Mouse (Mus musculus) heart, embryonic 14.5 days (tissue): Measurements from ENCODE around the gene 4931409K22Rik. TPM values are rescaled to one million over a fixed set of nuclear protein-coding genes. Genes with fewer than 3 reads are reported as not detected.

Source experiments
- ATAC-seq: fragments of 200-750 bp; cut with Nextera tagmentation; 2 replicates; pipeline ENCODE4 v1.8.0; 2017; ENCODE audit warnings: low read depth, moderate TSS enrichment; ENCODE audit not compliant: insufficient number of reproducible peaks, insufficient read depth, low FRiP score
- H3K27ac ChIP-seq, 2 experiments: fragments of 200-500 bp in 1 of 2; fragments of 300-500 bp in 1 of 2; sonication (generic) in 1 of 2; replicated peaks in 1 of 2; 2 replicates each; pipeline ENCODE4 v1.5.1; 2012 to 2014; ENCODE audit warnings: low read depth in 2 of 2, low read length in 2 of 2, control low read depth in 1 of 2, mild to moderate bottlenecking in 1 of 2, mixed read lengths in 1 of 2; ENCODE audit not compliant: control insufficient read depth in 1 of 2, insufficient read depth in 1 of 2
- H3K27me3 ChIP-seq: fragments of 300-500 bp; sonication (generic); 2 replicates; pipeline ENCODE4 v1.6.1; 2014; ENCODE audit warnings: mild to moderate bottlenecking, low read length, control low read depth; ENCODE audit not compliant: control insufficient read depth, insufficient read depth
- H3K36me3 ChIP-seq: fragments of 300-500 bp; sonication (generic); 2 replicates; pipeline ENCODE4 v1.6.1; 2014; ENCODE audit warnings: mild to moderate bottlenecking, control low read depth, low read length, mixed read lengths; ENCODE audit not compliant: control insufficient read depth, insufficient read depth
- H3K4me1 ChIP-seq, 2 experiments: fragments of 200-500 bp in 1 of 2; fragments of 300-500 bp in 1 of 2; sonication (generic) in 1 of 2; 2 replicates each; pipeline ENCODE4 v1.6.1; 2012 to 2014; ENCODE audit warnings: low read length in 2 of 2, control low read depth in 1 of 2, mixed read lengths in 1 of 2; ENCODE audit not compliant: control insufficient read depth in 2 of 2, insufficient read depth in 2 of 2
- H3K4me2 ChIP-seq: fragments of 300-500 bp; sonication (generic); 2 replicates; pipeline ENCODE4 v1.6.1; 2014; ENCODE audit warnings: mild to moderate bottlenecking, low read length
- H3K4me3 ChIP-seq, 2 experiments: fragments of 200-500 bp in 1 of 2; fragments of 300-500 bp in 1 of 2; sonication (generic) in 1 of 2; 2 replicates each; pipeline ENCODE4 v1.5.1; 2012 to 2014; ENCODE audit warnings: low read length in 2 of 2, mild to moderate bottlenecking in 2 of 2, control low read depth in 1 of 2, low read depth in 1 of 2, moderate library complexity in 1 of 2; ENCODE audit not compliant: control insufficient read depth in 1 of 2, insufficient read depth in 1 of 2
- H3K9ac ChIP-seq: fragments of 300-500 bp; sonication (generic); 2 replicates; pipeline ENCODE4 v1.6.1; 2014; ENCODE audit warnings: mild to moderate bottlenecking, low read length
- H3K9me3 ChIP-seq: fragments of 300-500 bp; sonication (generic); 2 replicates; pipeline ENCODE4 v1.6.1; 2016; ENCODE audit warnings: low read length, control low read depth; ENCODE audit not compliant: control insufficient read depth
- WGBS: fragments of 180-500 bp; shearing (Covaris S2); extraction: QIAGEN DNeasy Blood & Tissue Kit; methylation state at CpG from one replicate; pipeline ENCODE4 v1.1.7; 2014; 5-methylcytosine and 5-hydroxymethylcytosine counted together
- polyA plus RNA-seq: library from polyadenylated mRNA; unstranded; fragments of >200 nt; fragmentation: Nextera tagmentation; extraction: Ambion mirVana; gene quantifications from 2 replicates; pipeline ENCODE4 v1.2.1, GENCODE M21; 2014

Gene 4931409K22Rik
- polyA plus RNA-seq, 1 experiment from 2014 or later = not detected

GRCm38 (mm10) chr5:24550598-24551316 lies 5.9 kb downstream of the 4931409K22Rik start:
- Histone ChIP-seq H3K4me1 (peaks cover 8 to 12% of the 10 kb centered on the region in 2 experiments), H3K27ac (no peak overlapping the region), H3K4me2 (peak overlapping the region; percentile 36), H3K27me3 (peaks cover 14% of the 10 kb centered on the region), H3K4me3 (0 out of 4 replicates have a peak overlapping the region, but pooled peaks of 1 of the 2 experiments have one; percentile 1), H3K9ac (0 out of 2 replicates have a peak overlapping the region, but pooled peaks have one; percentile 34), H3K9me3 (no peaks in the 10 kb centered on the region), H3K36me3 (no peaks in the 10 kb centered on the region)
- WGBS = 30% methylated on average over 26 of the region's 26 CpGs
- ATAC-seq = no peak

GRCm38 (mm10) chr5:24542643-24543042 lies 14.0 kb downstream of the 4931409K22Rik start:
- no peak overlapping the region for H3K4me3 ChIP-seq
- H3K9ac ChIP-seq = no peak overlapping the region
- H3K9me3 ChIP-seq = no peaks in the 10 kb centered on the region
- H3K4me2 ChIP-seq = no peak overlapping the region
- no peak overlapping the region for H3K27ac ChIP-seq
- ATAC-seq = no peak
- H3K27me3 ChIP-seq = no peaks in the 10 kb centered on the region
- peaks cover 13 to 24% of the 10 kb centered on the region in 2 experiments for H3K4me1 ChIP-seq
- WGBS = 74% methylated on average over 7 of the region's 7 CpGs
- H3K36me3 ChIP-seq = no peaks in the 10 kb centered on the region; the same call in 1 of the 2 replicates

- H3K27ac ChIP-seq = peak overlapping the region; percentile 42 to 85; a peak in 3 of 4 replicates
- peak overlapping the region in 1 of 2 experiments; percentile 33; a peak in 2 of 4 replicates for H3K4me3 ChIP-seq
- no peaks in the 10 kb centered on the region for H3K9me3 ChIP-seq
- peaks cover 13 to 24% of the 10 kb centered on the region in 2 experiments for H3K4me1 ChIP-seq
- H3K9ac ChIP-seq = peak overlapping the region; percentile 70
- H3K27me3 ChIP-seq = no peaks in the 10 kb centered on the region
- 4% methylated on average over 6 of the region's 6 CpGs for WGBS
- peak overlapping the region; percentile 76 for H3K4me2 ChIP-seq
- H3K36me3 ChIP-seq = no peaks in the 10 kb centered on the region; the same call in 1 of the 2 replicates
- no peak for ATAC-seq
Measured at GRCm38 (mm10) chr5:24541144-24541569, 15.5 kb downstream of the 4931409K22Rik start.

GRCm38 (mm10) chr5:24540387-24541143 lies 16.0 kb downstream of the 4931409K22Rik start, which contains the start of gene Asb10:
Asb10 (minus strand) TSS chr5:24540978.
- peak within 1 kb of the TSS; percentile 33 to 36 for H3K4me3 ChIP-seq
- no peaks in the 10 kb centered on the region; the same call in 1 of the 2 replicates for H3K36me3 ChIP-seq
- WGBS = 6% methylated on average over 14 of the region's 14 CpGs
- H3K27me3 ChIP-seq = no peaks in the 10 kb centered on the region
- H3K27ac ChIP-seq = peak within 1 kb of the TSS; percentile 66 to 85
- peak within 1 kb of the TSS; percentile 76 for H3K4me2 ChIP-seq
- no peaks in the 10 kb centered on the region for H3K9me3 ChIP-seq
- peak; percentile 71 for ATAC-seq
- peak within 1 kb of the TSS; percentile 70 for H3K9ac ChIP-seq
- H3K4me1 ChIP-seq = peaks cover 13 to 24% of the 10 kb centered on the region in 2 experiments

GRCm38 (mm10) chr5:24539571-24540296 lies 16.9 kb downstream of the 4931409K22Rik start:
- 74% methylated on average over 22 of the region's 22 CpGs for WGBS
- peak overlapping the region in 1 of 2 experiments; percentile 33; a peak in 3 of 4 replicates for H3K4me3 ChIP-seq
- H3K27ac ChIP-seq = peak overlapping the region; percentile 66 to 85
- H3K9ac ChIP-seq = peak overlapping the region; percentile 70
- no peaks in the 10 kb centered on the region; the same call in 1 of the 2 replicates for H3K36me3 ChIP-seq
- no peak for ATAC-seq
- peak overlapping the region; percentile 76 for H3K4me2 ChIP-seq
- H3K27me3 ChIP-seq = no peaks in the 10 kb centered on the region
- H3K9me3 ChIP-seq = no peaks in the 10 kb centered on the region
- H3K4me1 ChIP-seq = peaks cover 13 to 24% of the 10 kb centered on the region in 2 experiments

- Histone ChIP-seq H3K9ac (no peak overlapping the region), H3K4me3 (no peak overlapping the region), H3K27ac (no peak overlapping the region), H3K36me3 (no peaks in the 10 kb centered on the region; the same call in 1 of the 2 replicates), H3K27me3 (peaks cover 3% of the 10 kb centered on the region; the same call in 1 of the 2 replicates), H3K4me2 (no peak overlapping the region), H3K4me1 (peaks cover 13 to 24% of the 10 kb centered on the region in 2 experiments), H3K9me3 (no peaks in the 10 kb centered on the region)
- WGBS = 62% methylated on average over 16 of the region's 16 CpGs
- no peak for ATAC-seq
Measured at GRCm38 (mm10) chr5:24537618-24538017, 19.0 kb downstream of the 4931409K22Rik start.

GRCm38 (mm10) chr5:24536511-24536910 lies 20.1 kb downstream of the 4931409K22Rik start:
- no peak for ATAC-seq
- Histone ChIP-seq H3K9me3 (no peaks in the 10 kb centered on the region), H3K27me3 (peaks cover 6% of the 10 kb centered on the region), H3K4me1 (peaks cover 13 to 22% of the 10 kb centered on the region in 2 experiments), H3K27ac (no peak overlapping the region), H3K9ac (no peak overlapping the region), H3K4me2 (no peak overlapping the region), H3K4me3 (no peak overlapping the region), H3K36me3 (no peaks in the 10 kb centered on the region; the same call in 1 of the 2 replicates)
- 74% methylated on average over 5 of the region's 5 CpGs for WGBS
